Mouse (Mus musculus) embryo, embryonic 10.5 days (tissue): ENCODE measurements at regions not wholly inside any gene's neighbourhood (a gene's known extent, or its start where the extent isn't known, plus 50 kb on each side); places are given as distances from the start of the nearest gene placed in this dataset.
A peak's percentile ranks its signal among the peaks of the same experiment; 100 is the strongest.

Experiments
- DNase-seq: peaks from one replicate; pipeline ENCODE4 v3.0.0-alpha.2; 2015; ENCODE audit warnings: low spot score

DNA sequence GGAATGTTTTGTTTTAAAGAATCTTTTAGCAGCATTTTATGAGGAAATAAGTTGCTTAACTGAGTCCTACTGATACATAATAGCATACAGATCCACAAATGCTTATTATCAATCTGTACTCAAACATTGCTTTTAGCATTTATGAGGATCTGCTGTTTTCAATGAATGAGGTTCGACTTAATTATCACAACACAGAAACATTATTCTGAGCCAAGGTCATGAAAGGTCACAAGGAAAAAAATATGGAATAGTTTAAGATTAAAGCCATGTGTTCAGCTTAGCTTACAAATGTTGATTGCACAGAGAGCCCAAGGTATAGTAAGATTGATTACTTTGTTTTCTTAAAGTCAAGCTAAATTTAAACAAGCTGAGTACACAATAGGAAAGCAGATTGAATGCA, 124.0 kb upstream of the Gm44 start:
- DNase-seq = peak; percentile 42
